Mouse (Mus musculus) brain, embryonic 18.5 days (tissue): ENCODE measurements around the gene Ddr1.
A peak's percentile ranks its signal among the peaks of the same experiment; 100 is the strongest.

Experiments
- DNase-seq: peaks from one replicate; pipeline ENCODE4 v3.0.0-alpha.2; 2012; ENCODE audit warnings: low read depth, low spot score

The Ddr1 gene

DNA sequence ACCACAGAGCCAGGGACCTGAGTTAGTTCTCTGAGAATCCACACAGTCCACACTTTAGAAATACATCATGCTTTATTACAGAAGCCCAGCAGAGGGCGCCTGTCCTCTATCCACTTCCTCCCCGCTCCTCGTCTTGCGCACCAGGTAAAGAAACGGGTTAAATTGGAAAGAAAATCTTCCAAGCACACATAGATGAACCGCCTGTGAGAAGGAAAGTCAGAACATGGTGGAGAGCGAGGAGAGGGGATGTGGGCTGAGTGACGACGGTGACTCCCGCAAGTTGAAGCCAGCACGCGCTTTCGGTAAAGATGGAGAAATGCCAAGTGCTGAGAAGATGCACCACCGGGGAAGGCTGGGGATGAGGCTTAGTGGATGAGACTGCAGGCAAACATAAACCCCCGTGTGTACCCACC lies 68.7 kb downstream of the Ddr1 start:
- DNase-seq: peak; percentile 66

- no peak for DNase-seq
These were observed 69.2 kb downstream of the Ddr1 start for GRCm38 (mm10) chr17:35635202-35635601.

DNA sequence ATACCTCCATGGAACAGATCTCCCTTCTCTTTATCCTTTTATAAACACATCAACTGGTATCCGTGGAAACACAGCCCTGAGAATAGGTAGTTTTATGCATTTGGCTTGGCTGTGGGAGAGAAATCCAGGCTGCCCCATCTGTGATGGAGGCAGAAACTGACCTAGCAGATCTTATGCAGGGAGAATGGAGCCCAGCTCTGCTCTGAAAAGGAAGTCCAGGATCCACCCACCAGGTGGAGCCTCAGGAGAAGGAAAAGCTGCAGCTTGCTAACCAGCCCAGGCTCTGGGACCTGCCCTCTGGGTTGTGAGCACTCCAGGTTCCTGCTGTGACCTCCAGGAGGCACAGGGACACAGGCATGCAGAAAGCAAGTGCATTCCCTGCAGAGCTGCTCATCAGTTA lies 70.4 kb downstream of the Ddr1 start:
- DNase-seq: no peak
